Mouse (Mus musculus): ENCODE results near the gene Bst1.

DNA sequence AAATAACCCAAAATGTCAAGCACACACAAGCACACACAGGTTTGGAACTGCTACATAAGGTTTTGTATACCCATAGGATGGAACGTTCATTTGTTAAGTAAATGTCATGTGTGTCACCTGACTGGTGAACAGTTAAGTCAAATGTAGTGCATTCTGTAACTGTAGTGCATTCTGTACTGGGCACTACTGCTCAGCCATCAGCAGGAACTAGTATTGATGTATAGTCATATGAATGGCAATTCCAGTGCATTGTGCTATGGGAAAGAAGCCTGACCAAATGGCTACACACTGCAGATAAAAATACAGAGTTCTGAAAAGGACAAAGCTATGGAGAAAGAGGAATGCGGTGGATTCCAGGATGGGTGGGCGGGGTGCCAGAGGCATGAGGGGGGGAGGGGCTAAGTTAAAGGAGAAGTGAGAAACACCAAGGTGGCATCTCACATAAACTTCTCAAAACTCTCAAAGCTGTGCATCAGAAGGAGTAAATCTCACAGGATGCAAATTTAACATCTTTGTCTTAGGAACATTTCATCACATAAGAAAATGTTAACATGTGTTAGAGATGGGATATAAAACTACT lies 24.0 kb downstream of the Bst1 start:
- TF ChIP-seq CTCF (IDR thresholded peaks at IDR 0.05; ENCODE audit: borderline replicate concordance, insufficient read depth, low read length) (no peak), POLR2A (IDR thresholded peaks at IDR 0.05; ENCODE audit: low read depth, low read length) (no peak)
